Mouse (Mus musculus) mouse trophoblast stem cell (cell line): ENCODE results near the gene Nr1i3.

Experiments
- in situ Hi-C, 2 experiments: fragments of 300-500 bp; cut with MseI, MboI; formaldehyde crosslinking; loops; 2 replicates in 1 of 2; 3 replicates in 1 of 2; pipeline ENCODE4 v1.15.1; 2025

Gene Nr1i3

GRCm38 (mm10) chr1:171195046-171195822, 18.5 kb upstream of the Nr1i3 start:
- in situ Hi-C loops = no loop called here

GRCm38 (mm10) chr1:171195887-171196397, 17.8 kb upstream of the Nr1i3 start, which contains the start of gene Pcp4l1:
Pcp4l1 (minus strand) TSS chr1:171196268.
- in situ Hi-C loops = no loop called here

GRCm38 (mm10) chr1:171199532-171199931, 14.2 kb upstream of the Nr1i3 start:
- in situ Hi-C loops = no loop called here

GRCm38 (mm10) chr1:171200769-171201168, 13.0 kb upstream of the Nr1i3 start:
- in situ Hi-C loops = no loop called here

- in situ Hi-C loops = no loop called here
Measured at GRCm38 (mm10) chr1:171203471-171204248, 10.1 kb upstream of the Nr1i3 start.

GRCm38 (mm10) chr1:171204249-171204644, 9.5 kb upstream of the Nr1i3 start:
- in situ Hi-C loops = no loop called here

- in situ Hi-C loops = no loop called here
Measured at GRCm38 (mm10) chr1:171205704-171206493, 7.9 kb upstream of the Nr1i3 start.

GRCm38 (mm10) chr1:171209409-171209808, 4.4 kb upstream of the Nr1i3 start:
- in situ Hi-C loops = no loop called here

- in situ Hi-C loops = no loop called here
Measured at GRCm38 (mm10) chr1:171212854-171213253, 916 bp upstream of the Nr1i3 start.

DNA sequence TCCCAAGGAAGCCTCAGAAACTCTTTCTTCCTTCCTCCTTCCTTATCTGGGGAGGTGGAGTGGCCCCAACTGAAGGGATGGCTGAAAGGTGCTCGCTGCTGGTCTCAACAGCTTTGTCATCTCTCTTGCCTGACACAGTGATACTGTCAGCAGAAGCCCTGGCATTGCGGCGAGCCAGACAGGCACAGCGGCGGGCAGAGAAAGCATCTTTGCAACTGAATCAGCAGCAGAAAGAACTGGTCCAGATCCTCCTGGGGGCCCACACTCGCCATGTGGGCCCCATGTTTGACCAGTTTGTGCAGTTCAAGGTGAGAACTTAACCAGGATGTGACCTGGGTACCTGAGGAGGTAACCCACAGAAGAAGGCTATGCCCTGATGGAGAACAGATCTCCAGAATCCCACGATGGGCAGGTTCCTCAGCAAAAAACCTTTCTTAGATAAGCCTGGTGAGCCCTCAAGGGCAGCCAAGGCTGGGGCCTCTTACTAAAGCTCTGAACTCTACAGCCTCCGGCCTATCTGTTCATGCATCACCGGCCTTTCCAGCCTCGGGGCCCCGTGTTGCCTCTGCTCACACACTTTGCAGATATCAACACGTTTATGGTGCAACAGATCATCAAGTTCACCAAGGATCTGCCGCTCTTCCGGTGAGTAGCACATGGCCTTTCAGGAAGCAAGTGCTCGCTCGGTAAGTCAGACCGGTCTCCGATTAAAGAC, 2.6 kb downstream of the Nr1i3 start:
- in situ Hi-C loops = no loop called here

- in situ Hi-C loops = loop anchor here (5.0 to 10.0 kb wide), 2 partner anchors 104 to 106 kb away; partner anchors contain the start of gene Cfap126 (in 1 of the 2)
Measured at GRCm38 (mm10) chr1:171220871-171221270, 7.1 kb downstream of the Nr1i3 start.

DNA sequence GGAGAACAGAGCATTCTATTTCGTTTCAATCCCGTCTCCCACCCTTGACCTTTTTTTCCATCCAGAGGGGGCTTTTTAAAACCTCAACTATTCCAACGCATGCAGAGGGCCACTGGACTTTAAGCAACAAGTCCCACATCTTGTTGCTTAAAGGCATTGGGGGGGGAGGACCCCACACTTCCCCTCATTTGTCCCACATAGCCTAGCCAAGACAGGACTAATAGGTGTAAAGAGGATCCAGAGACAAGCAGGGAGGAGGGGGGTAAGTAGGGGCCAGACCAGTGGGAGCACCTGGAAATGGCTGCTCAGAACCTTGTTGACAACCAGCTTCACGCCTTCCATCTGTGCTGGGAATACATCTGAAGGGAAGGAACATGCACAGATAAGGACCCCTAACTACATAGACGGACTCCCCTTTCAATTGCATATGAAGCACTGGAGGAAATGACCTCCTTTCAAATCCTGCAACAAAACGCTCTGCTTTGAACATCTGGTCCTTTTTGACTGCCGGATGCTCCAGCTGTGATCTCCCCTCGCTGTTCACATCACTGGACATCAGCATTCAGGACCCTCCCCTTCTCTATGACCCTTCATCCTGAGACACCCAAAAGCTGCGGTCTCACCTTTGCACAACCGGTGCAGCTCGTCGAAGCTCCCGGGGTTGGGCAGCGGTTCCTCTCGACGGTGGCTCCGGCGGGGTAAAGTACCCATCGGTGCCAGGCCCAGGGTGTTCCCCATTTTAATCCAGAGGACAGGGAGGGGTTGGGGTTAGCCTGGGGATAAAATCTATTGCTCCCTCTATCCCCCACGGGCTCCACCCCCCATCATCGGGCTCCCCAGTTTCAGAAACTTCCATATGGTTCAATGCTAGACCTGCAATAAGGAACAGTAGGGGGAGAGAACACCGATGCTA, 7.8 kb downstream of the Nr1i3 start:
- in situ Hi-C loops = loop anchor here (5.0 to 10.0 kb wide), 2 partner anchors 104 to 107 kb away; partner anchors contain the start of gene Cfap126 (in 1 of the 2)

DNA sequence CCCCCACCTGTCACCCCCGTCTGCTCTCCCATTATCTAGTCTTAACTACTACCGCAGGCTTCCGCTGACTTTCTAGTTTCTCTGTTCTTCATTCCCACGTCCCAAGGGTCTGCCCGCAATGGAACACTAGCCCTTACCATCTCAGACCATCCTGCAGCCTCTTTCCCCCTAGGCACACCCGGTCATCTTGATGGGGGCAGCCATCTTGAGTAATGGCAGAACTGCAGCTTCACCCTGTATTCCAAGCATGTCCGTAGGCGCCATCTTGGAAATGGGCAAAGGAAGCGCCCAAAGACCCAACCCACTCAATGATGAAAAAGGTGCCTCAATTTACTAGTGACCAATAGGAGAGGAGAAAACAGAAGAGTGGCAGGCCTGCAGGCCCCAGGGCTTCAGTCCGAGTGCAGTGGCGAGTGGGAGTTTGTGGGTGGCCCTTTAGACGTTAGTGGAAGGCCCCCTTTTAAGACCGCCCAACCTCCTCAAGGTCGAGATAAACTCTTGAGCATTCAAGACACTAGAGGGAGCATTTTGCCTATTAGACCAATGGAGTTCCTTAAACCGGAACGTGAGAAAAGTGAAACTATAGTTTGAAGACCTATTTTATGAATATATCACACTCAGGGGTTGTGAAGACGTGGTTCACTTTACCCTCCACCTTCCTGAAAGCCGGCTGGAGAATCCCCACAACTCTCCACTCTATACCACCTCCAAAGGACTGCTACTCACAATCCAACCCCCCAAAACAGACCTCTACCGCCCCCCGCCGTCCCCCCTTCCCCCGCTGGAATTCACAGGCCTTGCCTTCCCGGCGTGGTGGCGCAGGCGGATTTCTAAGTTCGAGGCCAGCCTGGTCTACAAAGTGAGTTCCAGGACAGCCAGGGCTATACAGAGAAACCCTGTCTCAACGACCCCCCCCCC, 8.7 kb downstream of the Nr1i3 start, which contains the start of gene Tomm40l:
Gene Tomm40l (minus strand): TSS at position 277 of the 918 bp plus-strand sequence.
- in situ Hi-C loops = loop anchor here (5.0 to 10.0 kb wide), 2 partner anchors 105 to 108 kb away; partner anchors contain the start of gene Cfap126 (in 1 of the 2)

DNA sequence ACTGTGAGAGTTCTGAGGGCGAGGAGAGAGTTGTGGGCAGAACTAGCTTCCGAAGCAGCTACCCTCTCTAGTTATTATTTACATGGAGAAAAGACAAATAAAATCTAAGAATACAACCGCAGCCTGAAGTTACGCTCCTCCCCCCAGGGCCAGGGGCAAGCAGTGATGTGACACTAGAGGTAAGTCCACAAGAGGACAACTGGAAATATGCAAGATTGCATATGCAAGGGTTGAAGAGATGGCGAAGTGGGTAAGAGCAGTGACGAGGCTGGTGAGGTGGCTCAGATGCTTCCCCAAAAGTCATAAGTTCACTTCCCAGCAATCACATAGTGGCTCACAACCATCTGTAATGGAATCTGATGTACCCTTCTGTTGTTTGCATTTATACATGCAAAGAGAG, 9.4 kb downstream of the Nr1i3 start:
- in situ Hi-C loops = loop anchor here (5.0 to 10.0 kb wide), 2 partner anchors 106 to 108 kb away; partner anchors contain the start of gene Cfap126 (in 1 of the 2)

DNA sequence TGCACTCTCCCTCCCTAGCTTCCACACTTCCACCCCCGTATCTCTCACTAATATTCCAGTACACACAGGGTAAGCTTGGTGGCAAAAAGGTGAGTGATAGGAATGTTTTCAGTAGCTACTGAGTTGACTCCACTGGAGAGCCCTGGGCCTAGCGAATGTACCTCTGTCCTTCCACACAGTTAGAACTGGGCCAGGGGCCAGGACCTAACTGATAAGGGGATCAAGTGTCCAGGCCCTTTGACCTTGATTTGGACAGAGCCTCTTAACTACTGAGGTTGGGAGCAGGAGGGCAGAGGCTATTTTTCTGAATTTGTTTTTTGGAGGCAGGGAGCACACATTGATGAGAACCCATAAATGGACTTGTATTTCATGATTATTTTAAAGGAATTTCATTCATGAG, 10.0 kb downstream of the Nr1i3 start:
- in situ Hi-C loops = loop anchor here (5.0 to 10.0 kb wide), 2 partner anchors 106 to 109 kb away; partner anchors contain the start of gene Cfap126 (in 1 of the 2)

DNA sequence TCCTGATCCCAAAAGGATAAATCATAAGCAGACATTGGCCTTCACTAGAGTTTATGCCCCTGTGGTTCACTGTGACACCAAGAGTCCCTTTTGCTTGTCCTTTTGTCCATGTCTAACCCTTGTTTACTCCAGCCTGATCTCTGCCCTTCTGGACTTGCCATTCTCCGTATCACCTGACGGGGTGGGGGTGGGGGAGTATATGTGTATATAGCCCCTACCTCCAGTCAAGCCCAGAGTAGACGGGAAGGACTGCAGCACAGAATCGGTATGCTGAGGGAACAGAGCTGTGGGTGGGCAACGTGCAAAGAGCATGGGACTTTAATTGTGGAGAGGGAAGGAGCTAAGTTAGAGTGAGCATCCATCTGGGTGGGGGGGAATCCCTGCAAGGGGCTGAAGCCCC, 11.1 kb downstream of the Nr1i3 start, which contains the start of gene Apoa2:
Gene Apoa2 (plus strand): TSS at position 198 of the 400 bp plus-strand sequence.
- in situ Hi-C loops = loop anchor here (5.0 to 10.0 kb wide), 2 partner anchors 108 to 110 kb away; partner anchors contain the start of gene Cfap126 (in 1 of the 2)

DNA sequence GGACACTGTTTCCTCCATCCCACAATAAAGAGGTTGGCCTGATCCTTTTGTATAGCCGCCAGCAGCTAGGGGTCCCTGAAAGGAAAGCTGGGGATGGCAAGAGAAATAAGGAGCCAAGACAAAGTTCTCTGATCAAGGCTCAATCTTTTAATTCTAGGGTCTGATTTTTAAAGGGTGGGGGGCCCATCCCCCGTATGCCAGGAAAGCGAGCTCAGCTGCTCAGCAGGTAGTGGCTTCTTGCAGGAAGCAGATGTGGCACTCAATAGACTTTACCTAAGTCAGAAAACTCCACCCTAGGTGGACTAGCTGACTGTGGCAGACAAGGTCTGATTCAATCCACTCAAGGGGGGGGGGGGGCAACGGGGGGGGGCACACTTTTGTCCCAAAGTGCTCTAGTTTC, 13.0 kb downstream of the Nr1i3 start:
- in situ Hi-C loops = loop anchor here in 1 of 2 experiments (10.0 kb wide), 1 partner anchor 112 kb away; the partner anchor contains the start of gene Cfap126

DNA sequence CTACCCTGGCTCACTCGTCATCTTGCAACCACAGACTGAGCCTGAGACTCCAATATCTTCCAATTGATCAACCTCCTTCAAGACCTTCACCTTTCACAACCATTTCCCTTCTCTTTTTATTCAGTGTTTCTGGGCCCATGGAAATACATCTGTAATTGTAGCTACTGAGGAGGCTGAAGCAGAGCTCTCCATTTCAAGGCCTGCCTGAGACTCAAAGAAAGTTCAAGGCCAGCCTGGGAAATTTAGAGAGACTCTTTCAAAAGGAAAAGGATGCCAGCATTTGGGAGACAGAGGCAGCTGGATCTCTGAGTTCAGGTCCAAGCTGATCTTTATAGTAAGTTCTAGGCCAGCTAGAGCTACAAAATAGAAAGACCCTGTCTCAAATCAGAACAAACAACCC, 14.1 kb downstream of the Nr1i3 start:
- in situ Hi-C loops = loop anchor here in 1 of 2 experiments (10.0 kb wide), 1 partner anchor 113 kb away; the partner anchor contains the start of gene Cfap126
